Mouse (Mus musculus): ENCODE results near the gene Nudt9.
"Not testable (repeated sequence)": the region's sequence is repeated elsewhere in the genome, so short reads cannot be mapped to it uniquely, and the experiment has no call there.

Nudt9 gene

DNA sequence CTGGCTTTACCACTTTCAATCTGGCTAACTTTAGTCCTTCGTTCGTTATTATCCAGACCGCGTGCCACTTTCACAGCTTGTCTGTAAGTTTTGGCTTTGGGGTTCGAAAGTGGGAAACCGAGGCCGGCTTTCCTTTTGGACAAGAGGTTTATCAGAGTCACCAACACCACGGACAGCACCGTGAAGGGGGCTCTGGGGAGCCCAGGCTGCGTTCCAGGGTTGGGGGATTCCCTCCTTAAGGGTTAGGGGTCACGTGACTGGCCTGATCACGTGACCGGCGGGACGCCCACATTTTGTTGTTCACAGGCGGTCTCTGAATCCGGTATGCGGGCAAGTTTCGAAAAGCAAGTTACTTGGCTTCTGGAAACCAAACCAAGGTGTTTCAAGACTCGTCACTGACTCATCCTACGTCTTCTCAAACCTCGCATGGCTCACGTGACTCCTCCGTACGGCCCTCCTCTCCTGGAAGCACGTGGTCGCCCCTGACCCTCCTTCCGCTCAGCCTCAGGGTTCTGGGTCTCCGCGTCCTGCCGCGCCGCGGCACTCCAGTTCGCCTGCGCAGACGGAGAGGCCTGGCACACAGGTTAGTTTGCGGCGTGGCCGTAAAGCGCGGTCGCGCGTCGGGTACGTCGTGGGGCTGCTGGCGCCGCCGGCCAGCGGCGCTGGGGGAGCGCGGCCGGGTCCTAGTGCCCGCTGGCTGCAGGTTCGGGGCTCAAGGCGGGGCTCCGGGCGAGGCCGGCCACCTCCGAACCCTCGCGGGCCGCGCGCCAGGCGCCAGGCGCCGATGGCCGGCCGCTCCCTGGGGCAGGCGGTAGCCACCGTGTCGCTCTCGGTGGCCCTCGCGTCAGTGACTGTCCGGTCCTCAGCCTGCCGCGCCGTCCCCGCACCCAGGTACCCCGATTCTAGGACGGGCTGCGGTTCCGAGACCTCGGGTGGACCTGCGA lies at the start of gene Nudt9:
Gene Nudt9, plus strand, starts transcription at position 51 of the 944 bp plus-strand sequence.
- DNase-seq (ENCODE audit: low spot score in 2 of 2) = peak; percentile 96 to 97

DNA sequence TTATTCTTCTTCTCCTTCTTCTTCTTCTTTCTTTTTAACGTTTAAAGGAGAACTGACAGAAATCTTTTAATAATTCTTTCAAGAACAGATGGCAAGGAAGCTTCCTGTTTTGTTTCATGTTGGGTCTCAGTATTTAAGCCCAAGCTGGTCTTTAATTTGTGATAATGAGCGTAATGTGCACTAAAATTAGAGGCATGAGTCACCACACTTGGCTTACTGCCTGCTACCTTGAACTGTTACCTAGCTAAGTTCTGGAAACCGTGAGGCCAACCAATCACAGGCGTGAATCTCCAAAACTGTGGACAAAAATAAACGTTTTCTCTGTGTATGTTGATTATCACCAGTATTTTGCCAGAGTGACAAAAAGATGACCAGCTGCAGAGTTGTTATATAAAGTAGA lies 47.4 kb upstream of the Nudt9 start:
- DNase-seq (ENCODE audit: low spot score in 2 of 2) = no peak

DNA sequence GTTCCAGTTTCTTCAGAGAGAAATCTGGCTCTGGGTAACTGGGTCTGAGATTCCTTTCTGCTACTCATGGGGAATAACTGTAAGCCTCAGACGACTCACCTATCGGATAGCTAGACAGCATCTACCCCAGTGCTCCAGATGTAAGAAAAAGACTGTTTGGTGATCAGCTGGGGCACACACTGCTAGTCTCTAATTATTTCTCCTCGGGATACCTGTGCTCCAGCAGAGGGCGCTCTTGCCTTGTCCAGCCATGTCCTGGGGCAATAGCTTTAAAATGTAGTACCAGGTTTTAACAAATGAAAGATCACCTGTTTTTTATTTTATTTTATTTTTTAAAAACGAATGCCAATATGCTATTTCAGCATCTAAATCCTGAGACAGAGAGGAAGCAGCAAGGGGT lies 46.4 kb upstream of the Nudt9 start:
- peak; percentile 59 to 80 for DNase-seq (ENCODE audit: low spot score in 2 of 2)

DNA sequence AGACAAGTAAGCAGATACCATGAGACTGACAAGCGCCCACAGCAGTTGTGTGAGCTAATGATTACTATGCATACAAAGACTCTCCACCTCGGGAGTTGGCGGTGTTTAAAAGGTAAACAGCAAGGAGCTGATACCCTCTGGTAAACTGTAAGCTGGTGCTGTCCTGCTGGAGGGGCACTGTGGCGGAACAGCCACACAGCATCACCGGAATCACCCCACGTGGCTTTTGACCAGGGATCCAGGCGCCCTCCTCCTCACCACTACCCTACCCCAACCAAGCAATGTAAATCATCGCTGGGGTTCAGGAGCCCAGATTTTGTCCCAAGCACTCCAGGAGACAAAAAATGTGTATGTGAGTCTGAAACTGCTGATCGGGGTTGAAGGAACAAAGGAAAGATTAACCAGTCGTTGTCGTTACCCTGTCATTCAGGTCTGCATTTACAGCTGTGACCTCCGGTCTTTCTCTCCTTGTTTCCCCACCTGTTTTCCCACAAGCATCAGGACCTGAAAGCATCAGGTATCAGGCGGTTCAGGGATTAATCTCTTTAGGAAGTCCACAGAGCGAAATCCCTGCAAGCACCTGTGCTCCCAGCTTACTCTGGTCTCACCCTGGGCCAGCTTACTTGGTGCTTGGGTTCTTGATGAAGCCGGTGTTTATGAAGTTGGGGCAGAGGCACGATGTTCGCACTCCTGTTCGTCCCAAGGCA lies 43.4 kb upstream of the Nudt9 start:
- DNase-seq (ENCODE audit: low spot score in 2 of 2) = no peak

DNA sequence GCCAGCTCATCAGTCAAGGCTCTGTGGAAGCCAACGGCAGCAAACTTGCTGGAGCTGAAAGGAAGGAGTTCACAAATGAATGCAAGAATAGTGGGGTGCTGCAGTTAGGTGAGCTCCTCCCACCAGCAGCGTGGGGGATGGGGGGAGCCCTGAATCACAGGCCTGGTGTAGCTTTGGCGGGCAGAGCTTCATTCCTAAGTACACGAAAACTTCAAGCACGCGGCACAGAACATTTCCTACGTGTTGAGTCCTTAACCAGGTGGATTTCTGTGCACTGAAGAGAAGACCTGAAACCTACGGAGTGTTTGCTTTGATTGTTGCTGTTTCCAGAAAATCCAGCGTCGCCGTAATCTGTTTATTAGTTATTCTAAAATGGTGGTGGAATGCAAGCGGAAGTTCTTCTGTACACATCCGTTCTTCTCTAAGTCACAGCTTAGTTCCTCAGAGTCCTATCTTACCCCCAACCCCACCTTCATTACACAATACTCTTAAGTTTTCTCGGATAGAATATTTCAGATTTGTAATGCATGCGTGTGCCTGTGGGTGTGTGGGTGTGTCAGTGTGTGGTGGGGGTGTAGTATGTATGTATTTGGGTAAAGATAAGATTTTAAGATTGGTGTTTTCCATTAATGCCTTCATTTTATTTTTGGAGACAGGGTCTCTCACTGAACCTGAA lies 42.7 kb upstream of the Nudt9 start:
- DNase-seq (ENCODE audit: low spot score in 2 of 2) = no peak

DNA sequence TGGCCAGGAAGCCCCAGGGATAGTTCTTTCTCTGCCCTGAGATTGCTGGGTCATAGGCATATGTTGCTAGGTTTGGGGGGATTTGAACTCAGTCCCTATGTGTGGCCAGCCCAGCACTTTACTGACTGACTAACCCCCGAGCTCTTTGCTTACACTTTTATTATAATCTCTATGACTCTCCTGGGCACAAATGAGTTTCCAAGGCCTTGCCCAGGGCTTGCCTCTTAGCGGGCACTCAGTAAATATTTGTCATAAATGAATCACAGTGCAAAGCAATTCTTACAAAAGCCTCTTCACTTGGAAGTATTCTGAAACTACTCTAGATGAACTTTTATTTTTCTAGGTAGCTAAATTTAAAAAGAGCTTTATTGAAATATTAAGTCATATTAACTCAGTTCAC lies 42.2 kb upstream of the Nudt9 start:
- DNase-seq (ENCODE audit: low spot score in 2 of 2) = no peak

DNA sequence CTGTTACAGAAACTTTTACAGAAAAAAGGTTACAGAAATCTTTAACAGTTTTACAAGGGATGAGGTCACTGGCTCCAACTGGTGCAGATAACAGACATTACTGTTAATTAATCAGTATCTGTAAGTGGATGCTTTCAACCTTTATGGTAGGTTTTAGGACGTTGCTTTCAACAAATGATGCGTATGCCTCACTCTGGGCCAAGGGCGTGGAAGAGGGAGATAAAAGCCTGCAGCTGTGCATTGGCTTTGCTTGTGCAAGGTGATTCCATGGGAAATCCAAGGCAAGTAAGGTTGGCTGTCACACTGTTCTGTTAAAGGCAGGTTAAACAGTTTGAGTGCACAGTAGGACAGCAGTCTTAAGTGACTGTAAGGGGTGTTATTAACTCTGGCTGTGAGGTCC lies 39.3 kb upstream of the Nudt9 start:
- DNase-seq (ENCODE audit: low spot score in 2 of 2) = no peak

DNA sequence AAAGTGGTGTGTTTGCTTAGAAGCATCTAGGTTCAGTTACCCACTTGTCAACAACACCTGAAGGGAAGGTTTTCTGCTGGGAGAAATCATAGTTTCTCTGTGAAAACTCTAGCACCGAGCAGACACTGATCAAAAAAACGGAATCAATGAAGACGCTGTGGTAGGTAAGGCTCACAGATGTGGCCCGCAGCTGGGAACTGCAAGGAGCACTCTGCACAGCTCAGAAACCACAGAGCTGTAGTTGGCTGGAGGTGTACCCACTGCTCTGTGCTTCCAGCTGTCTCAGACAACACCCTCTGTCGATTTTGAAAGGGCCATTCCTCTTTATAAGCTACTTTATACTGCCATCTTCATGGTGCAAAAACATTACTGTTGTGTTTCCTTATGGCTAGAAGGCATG lies 38.3 kb upstream of the Nudt9 start:
- DNase-seq (ENCODE audit: low spot score in 2 of 2) = no peak

DNA sequence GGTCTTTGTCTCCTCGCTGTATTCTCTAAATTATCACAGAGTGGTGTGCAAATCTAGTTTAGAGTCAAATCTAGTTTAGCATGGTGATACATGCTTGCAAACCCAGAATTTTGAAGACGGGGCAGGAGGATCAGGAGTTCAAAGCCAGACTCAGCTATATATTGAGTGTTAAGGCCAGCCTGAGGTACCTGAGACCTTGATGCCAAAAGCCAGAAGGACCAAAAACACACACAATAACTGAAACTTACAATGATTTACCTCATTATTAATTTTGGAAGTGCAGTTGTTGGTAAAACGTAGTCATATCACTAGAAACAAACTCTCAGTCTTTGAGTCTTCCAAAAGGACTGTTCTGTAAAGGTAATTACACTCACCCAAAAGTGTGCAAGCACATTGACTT lies 36.7 kb upstream of the Nudt9 start:
- no peak for DNase-seq (ENCODE audit: low spot score in 2 of 2)

DNA sequence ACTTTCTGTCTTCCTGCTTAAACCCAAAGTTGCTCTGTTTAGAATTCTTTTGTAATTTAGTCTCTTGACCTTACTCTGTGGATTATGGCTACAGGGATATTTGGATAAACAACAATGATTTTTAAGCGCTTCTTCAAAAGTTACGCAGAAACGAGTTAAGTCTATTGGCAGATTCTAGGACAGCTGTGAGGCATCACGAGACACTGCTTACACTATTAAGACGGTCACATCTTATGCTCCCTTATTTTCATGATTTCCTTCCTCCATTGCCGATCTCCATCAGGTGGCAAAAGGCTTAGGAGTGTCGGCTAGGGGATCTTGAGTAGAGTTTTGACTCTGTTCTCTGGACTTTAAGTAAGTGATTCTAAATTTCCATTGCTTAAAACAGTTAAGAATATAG lies 35.8 kb upstream of the Nudt9 start:
- no peak for DNase-seq (ENCODE audit: low spot score in 2 of 2)

DNA sequence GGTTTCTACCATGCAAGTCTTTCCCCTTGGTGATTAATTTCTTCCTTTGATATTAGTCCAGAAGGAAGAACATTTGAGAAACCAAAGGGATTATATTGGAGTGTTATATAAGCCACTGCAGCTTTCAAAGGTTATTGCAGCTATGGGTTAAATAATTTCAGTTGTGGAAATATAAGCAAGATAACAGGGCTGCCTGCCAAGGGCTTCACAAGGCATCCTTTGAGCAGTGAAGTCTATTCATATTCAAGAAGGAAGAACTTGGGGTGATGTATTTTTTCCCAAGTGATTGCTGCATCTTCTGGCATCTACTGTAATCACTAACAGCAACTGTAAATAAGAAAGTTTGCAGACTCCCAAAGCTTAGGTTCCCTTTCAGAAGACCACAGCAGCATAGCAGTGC lies 34.7 kb upstream of the Nudt9 start:
- DNase-seq (ENCODE audit: low spot score in 2 of 2) = no peak

DNA sequence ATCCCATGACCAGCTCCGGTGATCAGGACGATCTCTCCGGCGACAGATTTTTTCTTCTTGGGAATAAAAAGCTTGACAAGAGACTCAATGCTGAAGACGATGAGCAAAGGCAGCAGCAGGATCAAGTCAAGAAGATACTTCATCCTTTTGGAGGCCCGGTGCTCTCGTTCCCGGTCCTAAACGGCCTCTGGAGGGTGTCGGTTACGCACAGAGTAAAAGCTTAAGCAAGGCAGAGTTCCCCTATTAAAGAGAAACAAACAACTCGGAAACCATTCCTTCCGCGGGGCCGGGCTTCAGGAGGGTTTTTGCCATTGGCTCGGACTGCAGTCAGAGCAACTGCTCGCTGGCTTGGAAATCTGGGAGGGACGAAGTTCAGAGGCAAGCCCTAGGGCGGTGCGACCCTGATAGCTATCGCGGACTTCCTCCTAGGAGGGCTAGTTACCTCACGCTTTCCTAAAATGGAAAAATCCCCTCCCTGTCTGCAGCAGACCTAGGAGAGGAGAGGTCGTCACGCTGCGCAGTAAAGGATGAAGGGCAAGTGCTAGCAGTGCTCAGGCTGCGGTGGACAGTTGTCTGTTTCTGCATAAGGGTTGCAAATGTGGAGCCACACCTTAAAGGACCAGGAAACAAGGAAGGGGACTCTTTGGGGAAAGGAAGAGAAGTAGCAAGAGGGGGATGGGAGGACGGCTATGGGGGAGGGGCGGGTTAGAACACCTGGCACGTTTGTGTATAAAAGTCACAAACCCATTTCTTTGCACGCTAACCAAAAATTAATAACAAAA lies 24.3 kb upstream of the Nudt9 start, which contains the start of gene Hsd17b11:
Gene Hsd17b11, minus strand, starts transcription at position 323 of the 782 bp plus-strand sequence.
- DNase-seq (ENCODE audit: low spot score in 2 of 2) = peak; percentile 83 to 89

DNA sequence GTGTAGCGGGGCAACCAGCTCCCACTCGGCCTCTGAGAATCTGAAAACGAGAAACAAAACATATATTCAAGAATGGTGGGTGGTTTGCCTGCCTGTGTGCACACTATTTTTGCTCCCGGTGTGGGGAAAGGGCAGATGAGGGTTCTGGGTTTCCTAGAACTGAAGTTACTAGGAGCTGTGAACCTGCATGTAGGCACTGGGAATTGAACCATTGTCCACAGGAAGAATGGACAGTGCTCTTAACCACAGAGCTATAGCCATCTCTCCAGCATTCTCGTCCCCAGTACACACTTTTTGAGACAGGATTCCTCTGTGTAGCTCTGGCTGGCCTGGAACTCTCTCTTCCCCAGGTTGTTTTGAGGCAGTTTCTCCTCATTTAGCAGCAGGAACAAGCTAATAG lies 23.5 kb upstream of the Nudt9 start:
- DNase-seq (ENCODE audit: low spot score in 2 of 2) = no peak

DNA sequence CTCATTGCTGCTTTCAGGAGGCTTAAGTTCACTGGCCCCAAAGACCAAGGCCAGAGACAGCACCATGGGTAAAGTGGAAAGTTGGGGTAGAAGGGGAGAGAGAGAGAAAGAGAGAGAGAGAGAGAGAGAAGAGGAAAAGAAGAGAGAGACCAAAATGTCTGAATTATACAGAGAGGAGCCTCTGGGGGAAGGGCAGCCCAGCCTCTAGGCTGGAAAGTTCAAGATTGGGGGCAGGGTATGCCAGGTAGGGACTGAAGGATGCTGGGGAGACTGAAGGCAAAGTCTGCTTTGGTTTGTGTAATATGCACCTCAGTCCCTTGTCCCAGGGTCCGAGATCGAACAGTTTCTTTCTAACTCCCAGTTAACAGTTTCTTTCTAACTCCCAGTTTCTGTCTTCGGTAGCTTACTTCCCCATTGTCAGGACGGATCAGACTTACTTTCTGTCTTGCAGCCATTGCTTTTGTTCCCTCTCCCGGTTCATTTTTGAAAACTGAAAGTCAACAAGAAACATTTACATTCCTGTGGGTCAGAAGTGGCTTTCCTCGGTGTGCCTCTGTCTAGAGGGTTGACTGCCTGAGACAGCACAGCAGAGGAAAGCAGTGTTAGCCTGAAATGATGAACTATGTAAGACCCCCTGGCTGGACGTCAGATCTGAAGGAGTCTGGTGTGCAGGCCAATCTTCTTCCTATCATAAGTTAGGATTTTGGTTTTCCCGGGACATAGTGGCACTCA lies 22.7 kb upstream of the Nudt9 start:
- DNase-seq (ENCODE audit: low spot score in 2 of 2) = no peak

DNA sequence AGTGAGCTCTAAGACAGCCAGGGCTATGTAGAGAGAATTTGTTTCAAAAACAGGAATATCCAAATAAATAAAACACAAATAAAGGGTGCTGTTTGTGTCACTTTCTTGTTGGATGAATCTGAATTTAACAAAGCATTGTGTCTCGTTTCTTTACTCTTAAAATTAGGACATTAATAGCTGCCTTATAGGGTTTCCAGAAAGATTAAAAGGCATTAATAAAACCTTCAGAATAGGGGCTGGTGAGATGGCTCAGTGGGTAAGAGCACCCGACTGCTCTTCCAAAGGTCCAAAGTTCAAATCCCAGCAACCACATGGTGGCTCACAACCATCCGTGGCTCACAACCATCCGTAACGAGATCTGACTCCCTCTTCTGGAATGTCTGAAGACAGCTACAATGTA lies 21.9 kb upstream of the Nudt9 start:
- DNase-seq (ENCODE audit: low spot score in 2 of 2) = not testable (repeated sequence)

DNA sequence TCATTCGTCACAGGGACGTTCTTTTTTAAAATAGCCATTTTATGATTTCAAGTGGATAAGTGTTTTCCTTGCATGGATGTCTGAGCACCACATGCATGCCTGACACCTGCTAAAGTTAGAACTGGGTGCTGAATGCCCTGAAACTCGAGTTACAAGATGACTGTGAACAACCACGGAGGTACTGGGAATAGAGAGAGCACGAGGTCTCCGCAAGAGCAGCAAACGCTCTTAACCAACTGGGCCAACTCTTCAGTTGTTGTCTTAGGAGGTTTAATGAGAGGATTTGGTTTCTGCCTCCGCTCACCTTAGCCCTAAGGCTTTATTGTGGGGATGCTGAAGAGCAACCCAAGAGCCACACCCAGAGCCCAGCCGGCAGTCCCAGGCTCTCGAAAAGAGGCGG lies 21.3 kb upstream of the Nudt9 start:
- no peak for DNase-seq (ENCODE audit: low spot score in 2 of 2)

DNA sequence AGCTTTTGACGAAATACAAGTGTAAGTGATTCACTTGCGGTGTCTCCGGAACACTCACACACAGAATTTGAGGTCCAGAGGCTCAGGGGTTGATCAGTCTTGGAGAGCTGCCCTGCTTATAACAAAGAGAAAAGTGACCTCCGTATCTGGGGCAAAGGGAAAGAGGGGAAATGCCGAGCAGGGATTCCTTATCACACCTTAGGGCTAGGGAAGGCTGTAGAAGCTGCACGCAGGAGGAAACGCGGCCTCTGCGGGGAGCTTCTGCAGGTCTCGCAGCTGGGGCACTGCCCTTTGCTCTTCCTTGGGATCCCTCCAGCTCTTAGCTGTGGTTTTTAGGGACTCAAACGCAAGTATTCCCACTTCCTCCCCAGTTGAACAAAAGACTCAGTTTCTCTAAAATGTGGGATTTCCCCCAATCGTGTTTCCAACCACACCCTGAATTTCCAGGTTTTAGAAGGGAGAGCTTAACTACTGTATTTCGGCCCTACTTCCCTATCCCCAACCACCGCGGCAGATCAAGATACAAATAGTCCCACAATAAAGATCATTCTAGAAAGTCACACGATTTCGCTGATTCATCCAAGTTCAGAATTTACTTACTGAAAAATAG lies 20.8 kb upstream of the Nudt9 start:
- DNase-seq (ENCODE audit: low spot score in 2 of 2) = no peak

DNA sequence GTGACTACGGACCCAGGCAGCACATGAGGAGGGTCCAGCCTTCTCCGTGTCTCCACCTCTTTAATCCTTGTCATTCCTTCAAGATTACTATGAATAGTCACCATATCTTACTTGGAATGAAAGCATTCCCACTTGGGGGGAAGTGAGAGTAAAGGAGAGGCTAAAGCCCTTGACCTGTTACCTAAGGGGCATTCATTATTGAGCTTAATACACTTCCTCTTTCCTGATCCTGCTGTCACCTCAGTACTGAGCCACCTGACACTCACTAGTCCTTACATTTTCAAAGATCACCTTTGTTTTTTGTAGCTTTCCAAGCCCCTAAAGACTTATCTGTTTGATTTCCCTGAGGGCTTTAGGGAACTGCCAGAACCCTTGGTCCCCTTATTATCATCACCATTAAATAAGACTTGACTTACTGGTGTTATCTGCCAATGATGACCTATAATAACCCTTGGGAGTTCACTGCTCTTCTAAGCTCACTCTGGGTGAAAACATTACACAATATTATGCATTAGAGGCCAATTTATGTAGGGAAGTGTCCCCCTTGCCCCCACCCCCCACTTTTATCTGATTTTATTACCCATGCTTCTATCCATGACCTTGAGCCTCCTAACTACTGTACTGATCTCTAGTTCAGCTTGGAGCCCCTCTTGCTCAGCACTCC lies 13.5 kb upstream of the Nudt9 start:
- no peak for DNase-seq (ENCODE audit: low spot score in 2 of 2)

DNA sequence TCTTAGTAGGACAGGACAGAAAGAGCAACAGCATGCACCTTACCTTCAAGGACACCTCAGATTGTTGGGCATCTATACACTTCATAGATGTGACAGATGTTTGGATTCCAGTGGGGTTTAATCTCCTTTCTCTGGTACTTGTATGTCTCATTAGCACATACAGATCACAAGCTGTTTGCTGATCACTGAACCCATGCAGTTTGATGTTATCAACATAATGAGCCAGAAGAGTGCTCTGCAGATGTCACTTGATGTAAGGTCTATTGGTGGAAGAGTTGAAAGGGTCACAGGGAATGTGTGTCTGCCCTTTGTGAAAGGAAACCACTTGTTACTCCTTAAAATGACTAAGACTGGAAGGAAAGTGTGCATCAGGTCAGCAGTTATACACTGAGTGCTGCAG lies 11.0 kb upstream of the Nudt9 start:
- no peak for DNase-seq (ENCODE audit: low spot score in 2 of 2)

DNA sequence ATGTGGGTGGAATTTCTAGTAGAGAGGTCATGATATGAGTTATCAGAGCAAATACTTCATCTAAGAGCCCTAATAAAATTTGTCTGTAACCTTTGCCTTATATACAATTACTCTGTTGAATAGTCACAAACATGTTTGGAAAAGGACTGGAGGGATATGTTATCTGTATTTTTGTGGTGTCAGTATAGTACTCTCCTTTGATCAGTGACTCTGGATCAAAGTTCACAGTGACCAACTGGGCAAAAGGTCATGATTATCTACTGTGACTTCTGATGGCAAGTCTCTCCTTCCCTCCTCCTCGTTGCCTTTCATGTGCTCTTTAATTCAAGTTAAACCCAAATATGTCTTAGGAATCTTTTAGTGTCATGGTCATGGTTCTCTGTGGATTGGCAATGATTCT lies 10.3 kb upstream of the Nudt9 start:
- no peak for DNase-seq (ENCODE audit: low spot score in 2 of 2)
